Mouse (Mus musculus) thymus, postnatal 10 days (tissue): ENCODE data around the gene Rtp4.

Source experiments
- DNase-seq, 2 experiments: peaks; one replicate each; pipeline ENCODE4 v3.0.0; 2021; ENCODE audit warnings: low spot score in 2 of 2

Gene Rtp4

GRCm38 (mm10) chr16:23520235-23520871 is at the start of gene Rtp4, which contains the start of gene Masp1:
Gene Rtp4, plus strand, starts transcription at chr16:23520291.
Gene Masp1, minus strand, starts transcription at chr16:23520815.
- DNase-seq: no peak

GRCm38 (mm10) chr16:23471551-23471950 is 48.5 kb upstream of the Rtp4 start:
- DNase-seq: no peak

GRCm38 (mm10) chr16:23472046-23472445 is 48.0 kb upstream of the Rtp4 start:
- DNase-seq: no peak

GRCm38 (mm10) chr16:23475651-23476050 is 44.4 kb upstream of the Rtp4 start:
- no peak for DNase-seq

- DNase-seq: no peak
Measured at GRCm38 (mm10) chr16:23476598-23476997, 43.5 kb upstream of the Rtp4 start.

- DNase-seq: no peak
Measured at GRCm38 (mm10) chr16:23479872-23480603, 40.1 kb upstream of the Rtp4 start.

GRCm38 (mm10) chr16:23482218-23482617 is 37.9 kb upstream of the Rtp4 start:
- no peak for DNase-seq

- no peak for DNase-seq
Measured at GRCm38 (mm10) chr16:23482846-23483245, 37.2 kb upstream of the Rtp4 start.

GRCm38 (mm10) chr16:23483292-23483691 is 36.8 kb upstream of the Rtp4 start:
- no peak for DNase-seq

GRCm38 (mm10) chr16:23492783-23493182 is 27.3 kb upstream of the Rtp4 start:
- DNase-seq: no peak

- no peak for DNase-seq
Measured at GRCm38 (mm10) chr16:23496245-23496924, 23.7 kb upstream of the Rtp4 start.

GRCm38 (mm10) chr16:23497440-23497839 is 22.7 kb upstream of the Rtp4 start:
- DNase-seq: no peak

- no peak for DNase-seq
Measured at GRCm38 (mm10) chr16:23497881-23498280, 22.2 kb upstream of the Rtp4 start.

- DNase-seq: no peak
Measured at GRCm38 (mm10) chr16:23498691-23499131, 21.4 kb upstream of the Rtp4 start.

- no peak for DNase-seq
Measured at GRCm38 (mm10) chr16:23500558-23500957, 19.5 kb upstream of the Rtp4 start.

- DNase-seq: no peak
Measured at GRCm38 (mm10) chr16:23501288-23501687, 18.8 kb upstream of the Rtp4 start.

GRCm38 (mm10) chr16:23502478-23502877 is 17.6 kb upstream of the Rtp4 start:
- no peak for DNase-seq

- DNase-seq: no peak
Measured at GRCm38 (mm10) chr16:23503351-23503750, 16.7 kb upstream of the Rtp4 start.

GRCm38 (mm10) chr16:23504320-23504744 is 15.8 kb upstream of the Rtp4 start:
- no peak for DNase-seq

- DNase-seq: no peak
Measured at GRCm38 (mm10) chr16:23505904-23506687, 14.0 kb upstream of the Rtp4 start.

- no peak for DNase-seq
Measured at GRCm38 (mm10) chr16:23511166-23511935, 8.7 kb upstream of the Rtp4 start.
